29 mouse cellular contexts compared by ENCODE assay signal in the genomic region with DNA sequence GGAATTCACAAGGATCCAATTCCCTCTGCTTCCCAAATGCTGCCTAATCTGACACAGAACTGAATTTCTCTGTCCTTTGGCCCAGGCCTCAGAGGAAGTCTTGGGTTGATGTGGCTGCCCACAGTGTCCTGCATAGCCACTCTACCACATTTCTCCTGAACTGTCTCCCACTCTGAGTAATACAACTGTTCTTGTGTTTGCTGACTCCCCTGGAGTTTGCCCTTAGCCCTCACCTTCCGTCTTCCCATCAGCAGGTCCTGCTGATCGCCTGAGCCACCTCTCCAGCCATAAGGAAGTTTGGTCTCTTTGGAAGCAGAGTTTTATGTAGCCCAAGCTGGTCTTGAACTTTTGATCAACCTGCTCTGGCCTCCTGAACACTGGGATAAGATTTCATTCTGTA. TPM values are rescaled to one million over a fixed set of nuclear protein-coding genes. Genes with fewer than 3 reads are reported as not detected.
DNase-seq lines count a peak whose midpoint lies in the region; ATAC-seq and TF ChIP-seq lines count a peak whose summit lies in the region.
"Had no signal": no experiment of that assay in that cellular context is flagged by ENCODE, and none has a peak within 500 bp of the region (broad histone marks: within the 10 kb centered on the region; RNA-seq: fewer than 3 reads in every experiment).

No protein-coding gene starts in this region.

- 27% methylated on average over 2 of the region's 2 CpGs for WGBS in small intestine, adult 2 months

- no peak for TF ChIP-seq CTCF in small intestine, adult 2 months (IDR thresholded peaks at IDR 0.05; ENCODE audit: extremely low read depth, insufficient read length, insufficient replicate concordance, low read depth, low read length)

- H3K4me3 ChIP-seq in megakaryocyte, embryonic 14.5 days (replicated peaks), result peak overlapping the region; percentile 21
- H3K4me3 ChIP-seq in small intestine, adult 2 months (ENCODE audit: low read depth, low read length), result no peak overlapping the region
- H3K4me3 ChIP-seq: embryonic facial prominence, embryonic 12.5 days; embryonic facial prominence, embryonic 15.5 days; heart, embryonic 13.5 days had no signal

- no peaks in the 10 kb centered on the region for H3K9me3 ChIP-seq in megakaryocyte, embryonic 14.5 days
- H3K9me3 ChIP-seq: embryonic facial prominence, embryonic 12.5 days; embryonic facial prominence, embryonic 15.5 days; G1E; heart, embryonic 13.5 days had no signal

- H3K4me1 ChIP-seq in megakaryocyte, embryonic 14.5 days, result peaks cover 22% of the 10 kb centered on the region
- H3K4me1 ChIP-seq in small intestine, adult 2 months (ENCODE audit: control insufficient read depth, insufficient read depth, insufficient read length, low read length), result peaks cover 13% of the 10 kb centered on the region
- H3K4me1 ChIP-seq: embryonic facial prominence, embryonic 12.5 days; embryonic facial prominence, embryonic 15.5 days had no signal

- no peak for TF ChIP-seq POLR2A in small intestine, adult 2 months (IDR thresholded peaks at IDR 0.05; ENCODE audit: low read depth, low read length)

- H3K36me3 ChIP-seq in megakaryocyte, embryonic 14.5 days (replicated peaks; ENCODE audit: low read length), result no peaks in the 10 kb centered on the region
- H3K36me3 ChIP-seq in small intestine, adult 2 months (ENCODE audit: control insufficient read depth, insufficient read depth, low read length), result no peaks in the 10 kb centered on the region
- H3K36me3 ChIP-seq: embryonic facial prominence, embryonic 12.5 days; embryonic facial prominence, embryonic 15.5 days; G1E; heart, embryonic 13.5 days had no signal

- H3K27ac ChIP-seq in small intestine, adult 2 months (ENCODE audit: insufficient read depth, low read depth, low read length), result peak overlapping the region; percentile 77
- H3K27ac ChIP-seq: embryonic facial prominence, embryonic 12.5 days; embryonic facial prominence, embryonic 15.5 days; heart, embryonic 13.5 days; hindbrain, embryonic 14.5 days; hindbrain, postnatal 0 days had no signal

- peak; percentile 1 for DNase-seq in embryo, embryonic 10 days (ENCODE audit: low spot score)
- DNase-seq in embryo, embryonic 11 days, result no peak
- no peak for DNase-seq in testis, postnatal 10 days (ENCODE audit: low spot score)
- DNase-seq: adrenal gland, adult 8-10 months; adrenal gland, postnatal 25 days; B cell, adult 2 months; cerebellum, adult 11-12 months; cerebellum, adult 8-10 months; cerebellum, postnatal 10 days; cerebellum, postnatal 36 days; forebrain, postnatal 0 days; gastrocnemius, postnatal 25 days; heart, postnatal 14 days; heart, postnatal 4 days had no signal

- H3K27me3 ChIP-seq in megakaryocyte, embryonic 14.5 days (replicated peaks), result peaks cover 23% of the 10 kb centered on the region
- H3K27me3 ChIP-seq in small intestine, adult 2 months (ENCODE audit: control insufficient read depth, insufficient read depth, low read length), result no peaks in the 10 kb centered on the region
- H3K27me3 ChIP-seq: CH12.LX; embryonic facial prominence, embryonic 12.5 days; embryonic facial prominence, embryonic 15.5 days; heart, embryonic 13.5 days had no signal

- no peak for ATAC-seq in megakaryocyte, adult 5-6 weeks (ENCODE audit: poor library complexity, severe bottlenecking)
- no peak for ATAC-seq in inflammation-experienced regulatory T-cells, adult 6 months
- ATAC-seq: forebrain, embryonic 14.5 days; forebrain, postnatal 0 days; hindbrain, postnatal 0 days had no signal

RNA-seq across cellular contexts. Expression of a gene that starts 7.1 kb away (rescaled TPM):
- polyA plus RNA-seq in megakaryocyte, embryonic 14.5 days (2012; ENCODE audit: insufficient read depth, low replicate concordance), result not detected in 2 replicates
- total RNA-seq in megakaryocyte, adult 5-6 weeks (2015), result not detected in 2 replicates
- not detected in 2 replicates for total RNA-seq in megakaryocyte, adult 5-6 weeks (2017)
- polyA plus RNA-seq in small intestine, adult 2 months (2012; rRNA removed), result 1.4 and 1.6 TPM in 2 replicates
- under 1 TPM in 2 of 3 experiments, not detected in 1; 0.34 to 0.41 TPM for polyA plus RNA-seq in inflammation-experienced regulatory T-cells, adult 6 months (2017; shearing (Covaris generic))
- total RNA-seq: gastrocnemius, adult 8-10 months; gastrocnemius, postnatal 25 days; heart, adult 8-10 months; heart, postnatal 14 days had no signal
- polyA plus RNA-seq: G1E; heart, embryonic 16.5 days had no signal

RNA-seq across cellular contexts. Expression of a gene that starts 20.5 kb away (rescaled TPM):
- 5.8 and 20.5 TPM in 2 replicates for polyA plus RNA-seq in megakaryocyte, embryonic 14.5 days (2012; ENCODE audit: insufficient read depth, low replicate concordance)
- 45.4 and 47.7 TPM in 2 replicates for total RNA-seq in megakaryocyte, adult 5-6 weeks (2015)
- total RNA-seq in megakaryocyte, adult 5-6 weeks (2017), result 32.9 and 35.6 TPM in 2 replicates
- 18.1 and 27.5 TPM in 2 replicates for polyA plus RNA-seq in small intestine, adult 2 months (2012; rRNA removed)
- 10 to 100 TPM; 18.5 to 22.5 (median 21.3) TPM for polyA plus RNA-seq in inflammation-experienced regulatory T-cells, adult 6 months (2017; shearing (Covaris generic))

RNA-seq across cellular contexts. Expression of a gene that starts 20.6 kb away (rescaled TPM):
- polyA plus RNA-seq in megakaryocyte, embryonic 14.5 days (2012; ENCODE audit: insufficient read depth, low replicate concordance), result 19.1 and 40.5 TPM in 2 replicates
- total RNA-seq in megakaryocyte, adult 5-6 weeks (2015), result 26.7 and 27.1 TPM in 2 replicates
- total RNA-seq in megakaryocyte, adult 5-6 weeks (2017), result 26.1 and 30.3 TPM in 2 replicates
- polyA plus RNA-seq in small intestine, adult 2 months (2012; rRNA removed), result 22.8 and 31.3 TPM in 2 replicates
- 10 to 100 TPM; 55.2 to 89.6 (median 75.2) TPM for polyA plus RNA-seq in inflammation-experienced regulatory T-cells, adult 6 months (2017; shearing (Covaris generic))

RNA-seq across cellular contexts. Expression of a gene that starts 50.5 kb away (rescaled TPM):
- polyA plus RNA-seq in megakaryocyte, embryonic 14.5 days (2012; ENCODE audit: insufficient read depth, low replicate concordance), result 32.0 and 48.1 TPM in 2 replicates
- 222 and 241 TPM in 2 replicates for total RNA-seq in megakaryocyte, adult 5-6 weeks (2015)
- total RNA-seq in megakaryocyte, adult 5-6 weeks (2017), result 97.2 and 116 TPM in 2 replicates
- 9.7 and 21.6 TPM in 2 replicates for polyA plus RNA-seq in small intestine, adult 2 months (2012; rRNA removed)
- polyA plus RNA-seq in inflammation-experienced regulatory T-cells, adult 6 months (2017; shearing (Covaris generic)), result 10 to 100 TPM; 40.8 to 54.9 (median 47.8) TPM
